Mouse (Mus musculus) megakaryocyte, embryonic 14.5 days (primary cell): ENCODE measurements at regions not wholly inside any gene's neighbourhood (a gene's known extent, or its start where the extent isn't known, plus 50 kb on each side); places are given as distances from the start of the nearest gene placed in this dataset.

Experiments
- FLI1 ChIP-seq: IDR thresholded peaks from 2 replicates; pipeline ENCODE4 v1.6.1; 2012; ENCODE audit warnings: low read length, inconsistent platforms, mixed read lengths
- GATA1 ChIP-seq: IDR thresholded peaks from 3 replicates; pipeline ENCODE4 v1.6.1; 2012; ENCODE audit warnings: mixed read lengths, low read length, inconsistent platforms, borderline replicate concordance

GRCm38 (mm10) chr14:102372994-102373567 is 609.4 kb downstream of the Kctd12 start:
- TF ChIP-seq GATA1 (no peak), FLI1 (no peak)
